Mouse (Mus musculus) forebrain, embryonic 14.5 days (tissue): ENCODE measurements at regions not wholly inside any gene's neighbourhood (a gene's known extent, or its start where the extent isn't known, plus 50 kb on each side); places are given as distances from the start of the nearest gene placed in this dataset.
A peak's percentile ranks its signal among the peaks of the same experiment; 100 is the strongest.
"Not testable (repeated sequence)": the region's sequence is repeated elsewhere in the genome, so short reads cannot be mapped to it uniquely, and the experiment has no call there.

Experiments used
- ATAC-seq: fragments of 200-750 bp; cut with Nextera tagmentation; 2 replicates; pipeline ENCODE4 v1.8.0; 2017; ENCODE audit warnings: mild to moderate bottlenecking, moderate library complexity
- DNase-seq: peaks from one replicate; pipeline ENCODE4 v3.0.0-alpha.2; 2015; ENCODE audit warnings: low spot score
- H3K27ac ChIP-seq: fragments of 300-500 bp; sonication (generic); 2 replicates; pipeline ENCODE4 v1.5.1; 2014; ENCODE audit warnings: low read depth, mild to moderate bottlenecking, control low read depth, low read length, moderate library complexity
- H3K27me3 ChIP-seq: fragments of 300-500 bp; sonication (generic); replicated peaks from 2 replicates; pipeline ENCODE4 v1.6.1; 2014; ENCODE audit warnings: low read length, control low read depth, mixed read lengths; ENCODE audit not compliant: control insufficient read depth, insufficient read depth
- H3K36me3 ChIP-seq: fragments of 300-500 bp; sonication (generic); 2 replicates; pipeline ENCODE4 v1.6.1; 2014; ENCODE audit warnings: low read length, control low read depth; ENCODE audit not compliant: control insufficient read depth, insufficient read depth
- H3K4me1 ChIP-seq: fragments of 300-500 bp; sonication (generic); 2 replicates; pipeline ENCODE4 v1.6.1; 2014; ENCODE audit warnings: antibody characterized with exemption, low read length, control low read depth; ENCODE audit not compliant: control insufficient read depth, insufficient read depth
- H3K4me2 ChIP-seq: fragments of 300-500 bp; sonication (generic); 2 replicates; pipeline ENCODE4 v1.6.1; 2014; ENCODE audit warnings: mild to moderate bottlenecking, control low read depth, low read length
- H3K4me3 ChIP-seq: fragments of 300-500 bp; sonication (generic); 2 replicates; pipeline ENCODE4 v1.5.1; 2014; ENCODE audit warnings: low read depth, low read length, control low read depth
- H3K9ac ChIP-seq: fragments of 300-500 bp; sonication (generic); 2 replicates; pipeline ENCODE4 v1.6.1; 2014; ENCODE audit warnings: mild to moderate bottlenecking, low read length, control low read depth, moderate library complexity
- H3K9me3 ChIP-seq: fragments of 300-500 bp; sonication (generic); replicated peaks from 2 replicates; pipeline ENCODE4 v1.6.1; 2016; ENCODE audit warnings: low read length, control low read depth, mixed read lengths; ENCODE audit not compliant: control insufficient read depth
- WGBS: fragments of 180-500 bp; shearing (Covaris S2); extraction: QIAGEN DNeasy Blood & Tissue Kit; methylation state at CpG from one replicate; pipeline ENCODE4 v1.1.7; 2014; 5-methylcytosine and 5-hydroxymethylcytosine counted together

DNA sequence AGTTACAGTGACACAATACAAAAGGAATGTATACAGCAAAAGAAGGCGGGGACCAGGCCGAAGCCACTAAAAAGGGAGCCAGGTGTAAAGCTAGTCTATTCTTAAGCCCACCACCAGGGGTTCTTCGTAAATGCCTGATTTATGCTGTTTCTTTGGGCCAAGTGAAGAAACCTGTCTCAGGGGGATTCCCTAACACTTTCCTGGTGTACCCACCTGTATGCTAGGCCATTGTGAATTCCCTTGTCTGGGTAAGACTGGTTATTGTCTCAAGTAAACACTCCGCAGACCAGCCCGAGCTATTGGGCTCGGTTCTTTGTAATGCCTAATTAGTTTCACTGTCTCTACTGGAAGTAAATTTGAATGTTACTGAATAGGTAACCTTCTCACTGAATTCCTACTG is 722.3 kb upstream of the Impad1 start:
- H3K4me3 ChIP-seq, ATAC-seq, H3K9ac ChIP-seq, H3K27ac ChIP-seq, DNase-seq, H3K9me3 ChIP-seq, H3K4me2 ChIP-seq, H3K27me3 ChIP-seq, H3K4me1 ChIP-seq, H3K36me3 ChIP-seq: not testable (repeated sequence)
- WGBS: 69% methylated on average over 6 of the region's 6 CpGs

DNA sequence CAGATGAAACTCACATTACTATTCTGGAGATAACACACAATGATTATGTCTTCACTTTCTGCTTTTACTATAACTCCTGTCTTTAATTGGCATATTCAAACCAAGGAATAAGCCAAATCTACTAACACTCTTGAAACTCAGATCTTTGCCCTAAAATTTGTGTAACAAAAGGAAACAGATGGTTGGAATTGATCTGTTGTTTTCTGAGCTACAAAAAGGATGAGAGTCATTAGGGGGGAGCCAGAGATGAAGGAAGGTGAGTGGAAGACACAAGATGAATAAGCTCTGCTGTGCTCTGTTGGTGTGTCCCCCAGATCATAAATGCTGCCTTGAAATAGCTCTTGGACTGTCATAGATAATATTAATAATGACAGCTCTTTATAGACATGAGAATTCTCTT is 718.6 kb upstream of the Impad1 start:
- DNase-seq: no peak
- no peak overlapping the region for H3K9ac ChIP-seq
- no peaks in the 10 kb centered on the region for H3K27me3 ChIP-seq
- H3K27ac ChIP-seq: no peak overlapping the region
- no peak overlapping the region for H3K4me3 ChIP-seq
- H3K36me3 ChIP-seq: no peaks in the 10 kb centered on the region
- no peaks in the 10 kb centered on the region for H3K9me3 ChIP-seq
- H3K4me2 ChIP-seq: no peak overlapping the region
- ATAC-seq: no peak
- H3K4me1 ChIP-seq: no peaks in the 10 kb centered on the region

DNA sequence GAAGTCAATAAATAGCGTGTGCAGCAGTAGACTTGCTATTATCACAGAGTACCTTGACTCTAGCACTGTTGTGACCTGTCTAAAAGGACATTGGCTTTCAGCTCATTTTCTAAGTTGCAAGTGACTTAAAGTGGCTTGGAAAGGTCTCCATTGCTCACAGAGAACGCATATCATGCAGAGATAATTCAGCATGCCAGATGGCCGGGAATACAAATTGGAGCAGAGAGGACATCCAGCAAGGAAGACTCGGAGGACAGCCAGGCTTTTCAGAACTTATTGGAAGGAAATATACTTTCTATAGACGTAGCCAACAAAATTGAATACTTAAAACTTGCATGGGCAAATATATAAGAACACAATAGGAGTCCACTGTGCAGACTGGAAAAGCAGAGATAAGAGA is 716.2 kb upstream of the Impad1 start:
- 87% methylated on average over 5 of the region's 5 CpGs for WGBS
- no peak for DNase-seq
- no peak overlapping the region for H3K9ac ChIP-seq
- no peak overlapping the region for H3K4me2 ChIP-seq
- no peaks in the 10 kb centered on the region for H3K4me1 ChIP-seq
- no peaks in the 10 kb centered on the region for H3K36me3 ChIP-seq
- ATAC-seq: no peak
- H3K9me3 ChIP-seq: no peaks in the 10 kb centered on the region
- H3K27ac ChIP-seq: no peak overlapping the region
- no peak overlapping the region for H3K4me3 ChIP-seq
- H3K27me3 ChIP-seq: no peaks in the 10 kb centered on the region

DNA sequence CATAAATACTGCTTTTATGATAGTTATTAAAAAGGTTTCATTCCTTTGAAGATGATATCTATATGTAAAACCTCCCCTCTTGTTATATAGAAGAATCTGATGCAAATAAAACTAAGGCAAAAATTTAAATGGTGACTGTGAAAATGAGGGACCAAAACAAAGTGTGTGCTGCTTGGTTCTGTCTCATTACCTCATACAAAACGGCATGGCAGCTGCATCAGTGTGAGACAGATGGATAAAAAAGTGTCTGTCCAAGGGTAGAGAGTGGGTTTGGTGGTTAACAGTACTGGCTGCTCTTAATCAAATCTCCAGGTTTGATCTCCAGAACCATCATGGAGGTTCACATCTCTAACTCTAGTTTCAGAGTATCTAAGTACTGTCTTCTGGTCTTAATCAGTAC is 701.9 kb upstream of the Impad1 start:
- H3K9ac ChIP-seq: no peak overlapping the region
- no peaks in the 10 kb centered on the region for H3K36me3 ChIP-seq
- H3K4me1 ChIP-seq: no peaks in the 10 kb centered on the region
- ATAC-seq (no peak), DNase-seq (no peak)
- no peaks in the 10 kb centered on the region for H3K9me3 ChIP-seq
- H3K27ac ChIP-seq: no peak overlapping the region
- 75% methylated on average over 1 of the region's 1 CpGs for WGBS
- no peak overlapping the region for H3K4me3 ChIP-seq
- no peak overlapping the region for H3K4me2 ChIP-seq
- H3K27me3 ChIP-seq: no peaks in the 10 kb centered on the region

DNA sequence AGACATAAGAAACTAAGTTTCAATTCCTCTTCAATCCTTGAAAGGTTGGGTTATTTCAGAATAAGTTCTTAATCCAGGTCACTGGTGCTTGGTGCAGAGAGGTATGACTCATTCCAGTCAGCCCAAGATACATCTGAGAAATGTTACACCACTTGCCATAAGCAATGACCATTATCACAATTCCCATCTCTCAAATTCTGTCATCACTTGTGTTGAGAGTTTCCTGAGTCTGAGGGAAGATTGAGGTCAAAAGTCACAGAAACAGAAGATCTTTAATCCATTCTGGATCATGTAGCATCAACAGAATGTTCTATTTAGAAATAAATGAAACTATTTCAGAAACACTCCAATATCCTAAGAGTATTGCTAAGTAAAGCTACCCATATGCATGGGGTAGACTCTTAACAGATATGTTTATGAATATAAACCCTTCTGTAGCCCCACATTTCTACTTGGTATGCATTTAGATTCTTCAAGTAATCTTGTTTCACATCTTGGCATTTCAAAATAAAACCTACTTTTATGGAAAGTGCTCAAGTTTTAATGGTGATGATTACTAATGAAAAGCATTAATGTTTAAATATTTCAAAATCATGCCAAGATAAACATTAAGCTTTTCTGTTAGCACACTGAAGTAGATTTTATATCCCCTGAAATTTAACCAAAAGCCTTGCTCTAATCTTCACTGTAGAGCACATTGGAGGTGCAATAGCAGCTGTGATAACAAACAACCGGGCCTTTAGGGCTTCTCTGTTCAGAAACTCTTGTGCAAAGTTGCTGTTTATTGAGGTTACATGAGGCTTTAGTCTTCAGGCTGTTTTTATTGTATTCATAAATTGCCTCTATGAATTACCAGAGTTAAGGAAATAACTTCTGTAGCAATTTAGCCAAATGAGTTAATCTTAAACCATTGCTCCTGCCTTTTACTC is 701.2 kb upstream of the Impad1 start:
- no peaks in the 10 kb centered on the region for H3K4me1 ChIP-seq
- no peak overlapping the region for H3K4me2 ChIP-seq
- no peak overlapping the region for H3K4me3 ChIP-seq
- H3K9ac ChIP-seq: no peak overlapping the region
- ATAC-seq: no peak
- no peaks in the 10 kb centered on the region for H3K9me3 ChIP-seq
- no peak for DNase-seq
- H3K36me3 ChIP-seq: no peaks in the 10 kb centered on the region
- H3K27me3 ChIP-seq: no peaks in the 10 kb centered on the region
- H3K27ac ChIP-seq: no peak overlapping the region
- WGBS: 80% methylated on average over 1 of the region's 1 CpGs

DNA sequence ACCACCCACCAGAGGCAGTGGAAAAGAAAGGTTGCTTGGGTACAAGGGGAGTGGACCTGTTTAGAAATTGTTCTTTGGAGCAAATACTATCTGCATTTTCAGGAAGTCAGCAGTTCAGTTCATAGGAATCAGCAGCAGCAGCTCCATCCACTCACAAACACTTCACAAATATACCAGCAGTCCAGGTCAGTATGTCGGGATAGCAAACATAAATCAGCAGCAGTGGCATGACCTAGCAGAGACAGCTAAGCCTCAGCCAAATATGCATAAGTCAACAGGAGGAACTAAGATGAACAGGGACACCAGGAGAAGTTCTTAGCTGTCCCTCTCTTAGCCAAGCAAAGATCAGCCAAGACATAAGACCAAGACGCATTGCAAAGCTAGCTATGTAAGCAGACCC is 693.6 kb upstream of the Impad1 start:
- WGBS: 94% methylated on average over 2 of the region's 2 CpGs
- Histone ChIP-seq H3K27me3 (no peaks in the 10 kb centered on the region), H3K36me3 (no peaks in the 10 kb centered on the region), H3K9ac (no peak overlapping the region), H3K4me1 (no peaks in the 10 kb centered on the region), H3K4me2 (no peak overlapping the region), H3K4me3 (no peak overlapping the region), H3K9me3 (no peaks in the 10 kb centered on the region), H3K27ac (no peak overlapping the region)
- DNase-seq (no peak), ATAC-seq (no peak)

DNA sequence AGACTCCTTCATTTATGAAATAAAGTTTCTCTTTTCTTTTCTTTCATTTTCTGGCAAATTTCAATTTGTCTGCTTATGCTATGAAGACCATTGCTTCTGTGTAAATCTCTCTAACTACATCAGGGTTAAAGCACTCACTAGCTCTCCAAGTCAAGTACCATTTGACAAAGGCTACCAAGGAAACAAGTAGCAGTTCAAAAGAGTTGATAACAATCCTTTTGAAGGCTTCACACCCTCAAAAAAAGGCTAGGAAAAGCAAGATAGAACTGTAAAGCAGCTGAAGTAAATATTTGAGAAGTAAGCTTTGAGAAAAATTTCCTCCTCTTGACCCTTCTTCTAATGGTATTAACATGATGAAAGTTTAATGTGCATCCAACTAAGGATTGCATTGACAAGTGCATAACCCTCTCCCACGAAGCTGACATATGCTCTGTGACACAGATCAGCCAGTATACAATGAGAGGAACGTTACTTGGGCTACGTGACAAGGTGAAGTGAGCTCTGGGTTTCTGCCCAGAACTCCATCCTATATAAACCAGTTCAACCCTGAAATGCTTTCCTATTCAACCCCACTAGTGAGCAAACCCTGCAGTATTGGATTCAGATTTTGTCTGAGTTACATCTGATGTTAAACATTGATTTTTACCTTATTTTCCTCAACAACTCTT is 678.9 kb upstream of the Impad1 start:
- Histone ChIP-seq H3K9ac (no peak overlapping the region), H3K36me3 (no peaks in the 10 kb centered on the region), H3K27ac (no peak overlapping the region), H3K9me3 (no peaks in the 10 kb centered on the region), H3K4me3 (no peak overlapping the region), H3K4me1 (no peaks in the 10 kb centered on the region), H3K27me3 (no peaks in the 10 kb centered on the region), H3K4me2 (no peak overlapping the region)
- DNase-seq (peak; percentile 13), ATAC-seq (no peak)
- 31% methylated on average over 3 of the region's 3 CpGs for WGBS

DNA sequence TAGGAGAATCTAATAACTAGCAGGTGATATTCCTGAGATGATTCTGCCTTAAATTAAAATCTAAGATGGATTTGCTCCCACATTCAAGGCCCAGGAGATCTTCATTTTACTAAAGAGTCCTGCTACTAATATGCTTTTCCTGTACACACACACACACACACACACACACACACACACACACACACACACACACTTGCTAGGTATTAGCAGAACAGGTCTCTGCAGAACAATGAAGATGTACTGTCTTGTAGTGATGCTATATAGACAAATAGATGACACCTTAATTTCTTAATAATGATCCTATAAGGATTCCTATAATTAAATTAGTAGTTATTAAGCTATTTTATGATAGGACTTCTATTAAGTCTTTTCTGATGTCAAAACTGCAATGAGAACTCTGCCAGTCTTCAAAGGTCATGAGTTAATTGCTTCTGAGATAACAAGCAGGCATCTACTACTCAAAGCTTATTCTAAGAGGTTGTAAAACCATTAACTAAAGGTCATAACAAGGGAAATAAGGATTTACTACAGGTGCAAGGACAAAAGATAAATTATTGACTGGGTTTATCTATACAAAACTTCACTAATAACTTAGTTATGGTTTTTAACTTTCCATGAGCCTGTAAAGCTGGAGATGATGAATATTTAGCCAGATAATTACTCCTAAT is 666.0 kb upstream of the Impad1 start:
- no peaks in the 10 kb centered on the region for H3K4me1 ChIP-seq
- no peak for DNase-seq
- no peak overlapping the region for H3K4me3 ChIP-seq
- H3K4me2 ChIP-seq: no peak overlapping the region
- no peak overlapping the region for H3K9ac ChIP-seq
- no peak overlapping the region for H3K27ac ChIP-seq
- ATAC-seq: no peak
- no peaks in the 10 kb centered on the region for H3K36me3 ChIP-seq
- no peaks in the 10 kb centered on the region for H3K27me3 ChIP-seq
- H3K9me3 ChIP-seq: no peaks in the 10 kb centered on the region

DNA sequence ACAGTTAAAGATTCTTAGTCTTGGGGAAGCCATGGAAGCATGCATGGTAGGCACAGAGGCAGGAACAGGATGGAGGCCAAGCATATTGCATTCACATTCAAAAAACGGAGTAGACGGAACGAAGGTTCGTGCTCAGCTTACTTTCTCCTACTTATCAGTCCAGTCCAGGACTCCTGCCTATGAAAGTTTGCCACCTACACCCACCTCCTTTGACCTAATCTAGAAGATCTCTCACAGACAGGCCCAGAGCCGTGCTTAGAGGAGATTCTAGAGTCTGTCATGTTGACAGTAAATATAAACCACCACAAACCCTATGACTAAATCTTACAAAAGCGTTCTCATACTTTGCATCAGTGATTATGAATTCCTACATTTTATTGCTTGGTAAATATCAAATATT is 657.3 kb upstream of the Impad1 start:
- Histone ChIP-seq H3K9ac (no peak overlapping the region), H3K4me2 (no peak overlapping the region), H3K27ac (no peak overlapping the region), H3K27me3 (no peaks in the 10 kb centered on the region), H3K9me3 (no peaks in the 10 kb centered on the region), H3K4me1 (no peaks in the 10 kb centered on the region), H3K4me3 (no peak overlapping the region), H3K36me3 (no peaks in the 10 kb centered on the region)
- ATAC-seq (no peak), DNase-seq (no peak)
- WGBS: 91% methylated on average over 6 of the region's 6 CpGs
